Mouse (Mus musculus) CH12.LX (cell line): ENCODE data around the gene 4930404H24Rik. TPM values are rescaled to one million over a fixed set of nuclear protein-coding genes. Genes with fewer than 3 reads are reported as not detected.
A peak's percentile ranks its signal among the peaks of the same experiment; 100 is the strongest.

ENCODE experiments used
- DNase-seq: peaks from one replicate; pipeline ENCODE4 v3.0.0-alpha.2; 2013; ENCODE audit errors: extremely low read depth
- H3K27ac ChIP-seq: 2 replicates; pipeline ENCODE4 v1.5.1; 2012; ENCODE audit warnings: low read depth, mild to moderate bottlenecking, control low read depth, moderate library complexity; ENCODE audit not compliant: insufficient read depth
- H3K27me3 ChIP-seq: replicated peaks from 2 replicates; pipeline ENCODE3; 2012; ENCODE audit warnings: inconsistent platforms
- H3K36me3 ChIP-seq, 2 experiments: replicated peaks in 1 of 2; 2 replicates each; pipeline versions ENCODE3 to v1.6.1; 2012; ENCODE audit warnings: inconsistent platforms in 1 of 2, low read length in 1 of 2, mild to moderate bottlenecking in 1 of 2, mixed read lengths in 1 of 2, moderate library complexity in 1 of 2; ENCODE audit not compliant: control insufficient read depth in 1 of 2, insufficient read depth in 1 of 2
- H3K4me1 ChIP-seq, 2 experiments: 2 replicates each; pipeline ENCODE4 v1.6.1; 2012; ENCODE audit warnings: inconsistent platforms in 1 of 2, moderate library complexity in 1 of 2; ENCODE audit not compliant: insufficient read depth in 2 of 2, control insufficient read depth in 1 of 2
- H3K4me2 ChIP-seq: 2 replicates; pipeline ENCODE4 v1.6.1; 2012; ENCODE audit warnings: low read depth, mild to moderate bottlenecking, control low read depth; ENCODE audit not compliant: poor library complexity, insufficient read depth, severe bottlenecking
- H3K4me3 ChIP-seq, 3 experiments: fragments of 150-350 bp in 1 of 3; sonication (generic) in 1 of 3; replicated peaks in 1 of 3; 2 replicates each; pipeline versions ENCODE3 to v1.5.1; 2011 to 2012; ENCODE audit warnings: low read depth in 2 of 3, low read length in 2 of 3, mild to moderate bottlenecking in 2 of 3, moderate library complexity in 2 of 3, control low read depth in 1 of 3, improper control_type of control experiment in 1 of 3, inconsistent platforms in 1 of 3, mixed read lengths in 1 of 3; ENCODE audit not compliant: poor library complexity in 1 of 3
- H3K79me2 ChIP-seq: replicated peaks from 2 replicates; pipeline ENCODE4 v1.6.1; 2012; ENCODE audit warnings: mild to moderate bottlenecking, moderate library complexity; ENCODE audit not compliant: control insufficient read depth, poor library complexity, insufficient read depth, severe bottlenecking; ENCODE audit errors: extremely low read depth
- H3K9ac ChIP-seq: 2 replicates; pipeline ENCODE4 v1.6.1; 2012; ENCODE audit warnings: low read depth, mild to moderate bottlenecking, control low read depth, moderate library complexity; ENCODE audit not compliant: insufficient read depth
- H3K9me3 ChIP-seq: replicated peaks from 2 replicates; pipeline ENCODE3; 2012; ENCODE audit warnings: low read length, inconsistent platforms, mixed read lengths
- BHLHE40 ChIP-seq: IDR thresholded peaks from 2 replicates; pipeline ENCODE4 v1.6.1; 2011; ENCODE audit warnings: mild to moderate bottlenecking, low read depth, low read length, improper control_type of control experiment
- IRF4 ChIP-seq: IDR thresholded peaks from 2 replicates; pipeline ENCODE4 v1.6.1; 2014; ENCODE audit warnings: low read depth, mild to moderate bottlenecking, inconsistent platforms, low read length, improper control_type of control experiment
- KAT2A ChIP-seq: IDR thresholded peaks from 2 replicates; pipeline ENCODE4 v1.6.1; 2012; ENCODE audit warnings: low read length, improper control_type of control experiment, inconsistent platforms; ENCODE audit not compliant: insufficient replicate concordance
- MAX ChIP-seq: IDR thresholded peaks from 2 replicates; pipeline ENCODE4 v1.6.1; 2011; ENCODE audit warnings: low read length, improper control_type of control experiment
- MAZ ChIP-seq: IDR thresholded peaks from 2 replicates; pipeline ENCODE4 v1.6.1; 2012; ENCODE audit warnings: low read depth, mild to moderate bottlenecking, inconsistent platforms, low read length, improper control_type of control experiment, moderate library complexity
- MXI1 ChIP-seq: IDR thresholded peaks from 2 replicates; pipeline ENCODE4 v1.6.1; 2011; ENCODE audit warnings: mild to moderate bottlenecking, low read depth, low read length, improper control_type of control experiment
- NELFE ChIP-seq: IDR thresholded peaks from 2 replicates; pipeline ENCODE4 v1.6.1; 2011; ENCODE audit warnings: low read depth, low read length, improper control_type of control experiment
- RAD21 ChIP-seq: IDR thresholded peaks from 2 replicates; pipeline ENCODE4 v1.6.1; 2011; ENCODE audit warnings: low read depth, mild to moderate bottlenecking, low read length, improper control_type of control experiment, moderate library complexity
- SIN3A ChIP-seq: IDR thresholded peaks from 2 replicates; pipeline ENCODE4 v1.6.1; 2012; ENCODE audit warnings: low read length, improper control_type of control experiment, inconsistent platforms
- UBTF ChIP-seq: IDR thresholded peaks from 2 replicates; pipeline ENCODE4 v1.6.1; 2012; ENCODE audit warnings: low read depth, mild to moderate bottlenecking, inconsistent platforms, low read length, improper control_type of control experiment, moderate library complexity
- ZMIZ1 ChIP-seq: IDR thresholded peaks from 2 replicates; pipeline ENCODE4 v1.6.1; 2012; ENCODE audit warnings: low read depth, mild to moderate bottlenecking, inconsistent platforms, low read length, improper control_type of control experiment
- dilution Hi-C: fragments of 300-500 bp; cut with MboI; formaldehyde crosslinking; loops from 2 replicates; pipeline ENCODE4 v1.14.3; 2020; ENCODE audit warnings: low sequenced_read_pairs; ENCODE audit not compliant: extremely low pct_unique_long_range_greater_than_20kb, extremely low pct_ligation_motif_present
- in situ Hi-C: fragments of 300-500 bp; cut with MboI; formaldehyde crosslinking; loops from 3 replicates; pipeline ENCODE4 v1.14.3; 2019; ENCODE audit warnings: low sequenced_read_pairs, low pct_ligation_motif_present, low pct_unique_long_range_greater_than_20kb, mixed read lengths
- polyA plus RNA-seq: library from polyadenylated mRNA; unstranded; fragments of >175 nt; gene quantifications from 2 replicates; pipeline ENCODE4 v1.2.1, GENCODE M21; 2012; ENCODE audit warnings: low read depth; ENCODE audit not compliant: insufficient read length
- total RNA-seq, 2 experiments: library from RNA; depleted of rRNA; stranded (reverse); fragments of 300-350 nt in 1 of 2; fragments of >200 nt in 1 of 2; gene quantifications; 2 replicates each; pipeline ENCODE4 v1.2.3; 2012 to 2014

4930404H24Rik gene
- total and polyA plus RNA-seq, 3 experiments: not detected

DNA sequence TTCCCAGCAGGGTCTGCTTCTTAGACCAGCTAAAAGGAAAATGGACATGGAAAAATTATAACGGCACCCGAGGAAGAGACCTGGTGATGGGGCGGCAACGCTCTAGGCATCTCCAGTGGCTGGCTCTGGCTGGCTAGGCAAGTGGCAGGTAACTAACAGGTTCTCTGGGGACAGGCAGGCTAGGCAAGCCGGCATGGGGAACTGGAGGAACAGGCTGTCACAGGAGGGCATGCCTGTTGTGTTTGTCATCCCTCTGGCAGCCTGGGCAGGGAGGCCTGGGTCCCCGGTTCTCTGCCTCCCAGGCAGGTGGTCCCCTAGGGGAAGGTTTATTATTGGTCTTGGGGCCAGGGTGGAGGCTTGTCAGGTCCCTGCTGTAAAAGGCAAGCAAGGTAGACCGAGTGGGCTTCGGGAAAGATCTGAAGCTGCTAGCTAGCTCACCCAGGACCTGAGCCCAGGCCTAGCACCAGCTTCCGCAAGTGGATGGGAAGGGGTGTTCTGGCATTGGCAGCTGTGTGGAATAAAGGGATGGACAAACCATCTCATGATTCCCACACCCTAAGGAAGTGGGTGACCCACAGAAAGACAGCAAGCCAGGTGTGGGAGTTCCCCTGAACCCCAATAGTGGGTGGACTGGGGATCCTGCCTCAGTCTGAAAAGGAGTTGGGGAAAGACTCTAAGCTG is 34.4 kb downstream of the 4930404H24Rik start:
- Histone ChIP-seq H3K4me2 (peak overlapping the region; percentile 68), H3K36me3 (peaks cover 0 to 2% of the 10 kb centered on the region in 2 experiments), H3K27ac (peak overlapping the region; percentile 76), H3K27me3 (peaks cover 12% of the 10 kb centered on the region), H3K79me2 (no peaks in the 10 kb centered on the region), H3K4me3 (peak overlapping the region in 2 of 3 experiments; percentile 66 to 89), H3K9ac (peak overlapping the region; percentile 72; the same call in 1 of the 2 replicates), H3K4me1 (peaks cover 36 to 63% of the 10 kb centered on the region in 2 experiments), H3K9me3 (no peaks in the 10 kb centered on the region)
- TF ChIP-seq MAX: no peak
- no peak for TF ChIP-seq SIN3A
- peak; percentile 67 for TF ChIP-seq MXI1
- TF ChIP-seq UBTF: peak; percentile 36; the same call in 1 of the 2 replicates
- dilution Hi-C loops: no loop called here
- in situ Hi-C loops: no loop called here
- DNase-seq: peak; percentile 21

DNA sequence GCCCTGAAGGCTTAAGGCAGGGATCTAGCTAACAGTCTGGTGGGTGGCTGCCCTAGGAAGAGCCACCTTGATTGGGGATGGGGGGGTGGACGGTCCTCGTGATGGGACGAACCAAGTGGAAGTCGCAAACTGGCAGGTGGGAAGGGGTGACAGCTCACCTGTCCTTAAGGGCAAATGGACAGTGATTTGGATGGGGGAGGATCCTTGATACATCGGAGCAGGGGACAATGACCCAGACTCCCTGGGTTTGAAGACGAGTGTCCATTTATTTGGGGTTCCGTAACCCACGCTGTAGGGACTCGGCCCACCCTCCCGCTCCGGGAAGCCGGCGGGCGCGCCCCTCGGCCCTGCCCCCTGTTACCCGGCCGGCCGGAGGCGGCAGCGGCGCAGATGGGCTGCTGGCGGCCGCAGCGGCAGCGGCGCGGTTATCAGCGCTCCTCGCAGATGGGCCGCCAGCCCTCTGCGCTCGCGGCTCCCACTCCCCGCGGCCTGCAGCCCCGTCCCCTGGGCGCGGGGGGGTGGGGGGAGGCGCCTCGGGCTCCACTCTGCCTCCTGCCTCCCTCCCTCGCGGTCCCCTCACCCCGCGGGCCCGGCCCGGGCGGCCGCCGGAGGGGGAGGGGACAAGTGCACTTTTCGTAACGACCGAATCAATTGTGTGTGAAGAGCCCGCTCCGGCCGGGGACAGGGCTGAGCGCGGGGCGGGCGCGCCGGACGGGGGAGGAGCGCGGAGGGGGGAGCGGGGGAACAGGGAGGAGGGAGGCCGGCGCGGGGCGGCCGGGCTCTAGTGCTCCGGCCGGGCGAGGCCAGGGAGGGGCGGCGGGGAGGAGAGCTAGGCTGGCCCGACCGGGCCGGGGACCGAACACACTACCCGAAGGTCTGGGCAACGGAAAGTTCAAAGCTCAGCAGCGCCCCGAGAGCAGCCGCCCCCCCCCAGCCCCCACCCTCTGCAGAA is 35.3 kb downstream of the 4930404H24Rik start:
- dilution Hi-C loops (no loop called here), in situ Hi-C loops (no loop called here)
- Histone ChIP-seq H3K9ac (peak overlapping the region; percentile 72), H3K27ac (peak overlapping the region; percentile 76), H3K36me3 (peaks cover 0 to 2% of the 10 kb centered on the region in 2 experiments), H3K4me3 (peak overlapping the region; percentile 32 to 89 (median 66)), H3K79me2 (no peaks in the 10 kb centered on the region), H3K4me2 (peak overlapping the region; percentile 68), H3K27me3 (peaks cover 12% of the 10 kb centered on the region), H3K4me1 (peaks cover 35 to 55% of the 10 kb centered on the region in 2 experiments), H3K9me3 (no peaks in the 10 kb centered on the region)
- no peak for TF ChIP-seq RAD21
- TF ChIP-seq MAZ: peak; percentile 31; the same call in 1 of the 2 replicates
- 0 out of 2 replicates have a peak, but pooled peaks have one; percentile 13 for TF ChIP-seq BHLHE40
- no peak for TF ChIP-seq KAT2A
- TF ChIP-seq IRF4: 0 out of 2 replicates have a peak, but pooled peaks have one; percentile 24
- TF ChIP-seq NELFE: peak; percentile 22; the same call in 1 of the 2 replicates
- 0 out of 2 replicates have a peak, but pooled peaks have one; percentile 83 for TF ChIP-seq UBTF
- 0 out of 2 replicates have a peak, but pooled peaks have one; percentile 38 for TF ChIP-seq ZMIZ1
- peak; percentile 28 for DNase-seq
